Mouse (Mus musculus) G1E (cell line): ENCODE measurements around the gene Cd3eap. TPM values are rescaled to one million over a fixed set of nuclear protein-coding genes. Genes with fewer than 3 reads are reported as not detected.

Source experiments
- ATAC-seq: 2 replicates; pipeline ENCODE4 v1.8.0; 2016; ENCODE audit warnings: mild to moderate bottlenecking; ENCODE audit not compliant: insufficient number of reproducible peaks, poor library complexity, low FRiP score, severe bottlenecking; ENCODE audit errors: extremely low read depth
- DNase-seq: peaks from one replicate; pipeline ENCODE4 v3.0.0; 2012; ENCODE audit warnings: low spot score
- H3K27me3 ChIP-seq: 2 replicates; pipeline ENCODE4 v1.6.1; 2012; ENCODE audit warnings: mild to moderate bottlenecking, low read length, inconsistent platforms; ENCODE audit not compliant: insufficient read depth
- H3K36me3 ChIP-seq: replicated peaks from 2 replicates; pipeline ENCODE3; 2012; ENCODE audit warnings: mild to moderate bottlenecking, inconsistent platforms
- H3K4me1 ChIP-seq: 2 replicates; pipeline ENCODE4 v1.6.1; 2012; ENCODE audit warnings: low read depth, low read length, inconsistent platforms, mixed read lengths; ENCODE audit not compliant: insufficient read depth
- H3K4me3 ChIP-seq: 2 replicates; pipeline ENCODE4 v1.5.1; 2012; ENCODE audit warnings: low read depth, mild to moderate bottlenecking, inconsistent platforms, low read length, moderate library complexity, mixed read lengths
- H3K9me3 ChIP-seq: replicated peaks from 2 replicates; pipeline ENCODE4 v1.6.1; 2012; ENCODE audit warnings: inconsistent platforms
- CTCF ChIP-seq: IDR thresholded peaks from 2 replicates; pipeline ENCODE4 v1.5.1; 2012; ENCODE audit warnings: low read depth, low read length, inconsistent platforms, mixed read lengths
- GATA1 ChIP-seq: IDR thresholded peaks from 2 replicates; pipeline ENCODE4 v1.6.1; 2012; ENCODE audit warnings: borderline replicate concordance, low read length, inconsistent platforms, mixed read lengths
- GATA2 ChIP-seq: IDR thresholded peaks from 2 replicates; pipeline ENCODE4 v1.6.1; 2012; ENCODE audit warnings: low read depth, low read length, inconsistent platforms, borderline replicate concordance
- POLR2AphosphoS5 ChIP-seq: IDR thresholded peaks from 2 replicates; pipeline ENCODE4 v1.6.1; 2012; ENCODE audit warnings: low read depth, low read length, inconsistent platforms; ENCODE audit not compliant: insufficient replicate concordance
- TAL1 ChIP-seq: conservative IDR thresholded peaks from 2 replicates; pipeline ENCODE4 v1.6.1; 2012; ENCODE audit warnings: low read depth, low read length, inconsistent platforms, mixed read lengths
- polyA plus RNA-seq: library from polyadenylated mRNA; stranded (reverse); fragments of >175 nt; gene quantifications from 2 replicates; pipeline ENCODE4 v1.2.3, GENCODE M21; 2012
- total RNA-seq, 2 experiments: library from RNA; stranded (forward) in 1 of 2; stranded (reverse) in 1 of 2; fragments of 200-1000 nt in 1 of 2; fragments of >200 nt in 1 of 2; fragmentation: Nextera tagmentation in 1 of 2; gene quantifications; 2 replicates each; pipeline ENCODE4 v1.2.3; 2014 to 2017

The Cd3eap gene
- total and polyA plus RNA-seq, 3 experiments, result 9.3 to 57.8 (median 22.3) TPM

GRCm38 (mm10) chr7:19344237-19344847, 14.9 kb downstream of the Cd3eap start, which contains the start of gene Ercc1:
Gene Ercc1 (plus strand): TSS chr7:19344778.
- Histone ChIP-seq H3K4me1 (peaks cover 22% of the 10 kb centered on the region), H3K36me3 (peaks cover 30% of the 10 kb centered on the region), H3K9me3 (no peaks in the 10 kb centered on the region), H3K4me3 (peak within 1 kb of the TSS; percentile 79), H3K27me3 (peaks cover 6% of the 10 kb centered on the region; the same call in 1 of the 2 replicates)
- DNase-seq (no peak), ATAC-seq (no peak)
- no peak for TF ChIP-seq GATA1
- no peak for TF ChIP-seq CTCF
- TF ChIP-seq GATA2, result no peak
- TF ChIP-seq TAL1, result no peak
- TF ChIP-seq POLR2AphosphoS5, result no peak

GRCm38 (mm10) chr7:19343210-19343808, 16.0 kb downstream of the Cd3eap start:
- H3K36me3 ChIP-seq, result peaks cover 20% of the 10 kb centered on the region
- no peaks in the 10 kb centered on the region for H3K9me3 ChIP-seq
- peaks cover 6% of the 10 kb centered on the region; the same call in 1 of the 2 replicates for H3K27me3 ChIP-seq
- DNase-seq (no peak), ATAC-seq (no peak)
- no peak overlapping the region for H3K4me3 ChIP-seq
- H3K4me1 ChIP-seq, result peaks cover 22% of the 10 kb centered on the region
- TF ChIP-seq GATA2 (no peak), CTCF (peak; percentile 71)

GRCm38 (mm10) chr7:19342481-19343027, 16.7 kb downstream of the Cd3eap start:
- H3K27me3 ChIP-seq, result peaks cover 6% of the 10 kb centered on the region; the same call in 1 of the 2 replicates
- H3K36me3 ChIP-seq, result peaks cover 12% of the 10 kb centered on the region
- no peak overlapping the region for H3K4me3 ChIP-seq
- H3K4me1 ChIP-seq, result peaks cover 22% of the 10 kb centered on the region
- DNase-seq, result no peak
- ATAC-seq, result no peak
- H3K9me3 ChIP-seq, result no peaks in the 10 kb centered on the region
- no peak for TF ChIP-seq GATA1
- no peak for TF ChIP-seq TAL1
- TF ChIP-seq CTCF, result no peak

- DNase-seq (no peak), ATAC-seq (no peak)
- no peak for TF ChIP-seq CTCF
- TF ChIP-seq POLR2AphosphoS5, result no peak
- TF ChIP-seq TAL1, result no peak
- TF ChIP-seq GATA1, result no peak
- TF ChIP-seq GATA2, result no peak
- Histone ChIP-seq H3K27me3 (peaks cover 6% of the 10 kb centered on the region; the same call in 1 of the 2 replicates), H3K36me3 (peaks cover 9% of the 10 kb centered on the region), H3K4me3 (no peak overlapping the region), H3K4me1 (peaks cover 22% of the 10 kb centered on the region), H3K9me3 (no peaks in the 10 kb centered on the region)
Observed at GRCm38 (mm10) chr7:19341761-19342409, 17.4 kb downstream of the Cd3eap start.

- DNase-seq, result no peak
- no peak for ATAC-seq
- peaks cover 21% of the 10 kb centered on the region for H3K4me1 ChIP-seq
- H3K9me3 ChIP-seq, result no peaks in the 10 kb centered on the region
- H3K36me3 ChIP-seq, result peaks cover 5% of the 10 kb centered on the region
- TF ChIP-seq GATA1 (no peak), POLR2AphosphoS5 (no peak), GATA2 (no peak), TAL1 (no peak), CTCF (no peak)
- peaks cover 6% of the 10 kb centered on the region; the same call in 1 of the 2 replicates for H3K27me3 ChIP-seq
- no peak overlapping the region for H3K4me3 ChIP-seq
Observed at GRCm38 (mm10) chr7:19341250-19341649, 18.0 kb downstream of the Cd3eap start.

GRCm38 (mm10) chr7:19338596-19338995, 20.7 kb downstream of the Cd3eap start:
- no peak for ATAC-seq
- TF ChIP-seq TAL1 (no peak), POLR2AphosphoS5 (no peak), GATA2 (no peak), GATA1 (no peak), CTCF (no peak)
- peaks cover 15% of the 10 kb centered on the region for H3K4me1 ChIP-seq
- H3K9me3 ChIP-seq, result no peaks in the 10 kb centered on the region
- H3K27me3 ChIP-seq, result peaks cover 6% of the 10 kb centered on the region; the same call in 1 of the 2 replicates
- no peaks in the 10 kb centered on the region for H3K36me3 ChIP-seq
- DNase-seq, result no peak
- no peak overlapping the region for H3K4me3 ChIP-seq
